Mouse (Mus musculus): ENCODE measurements around the gene Ncs1.

DNA sequence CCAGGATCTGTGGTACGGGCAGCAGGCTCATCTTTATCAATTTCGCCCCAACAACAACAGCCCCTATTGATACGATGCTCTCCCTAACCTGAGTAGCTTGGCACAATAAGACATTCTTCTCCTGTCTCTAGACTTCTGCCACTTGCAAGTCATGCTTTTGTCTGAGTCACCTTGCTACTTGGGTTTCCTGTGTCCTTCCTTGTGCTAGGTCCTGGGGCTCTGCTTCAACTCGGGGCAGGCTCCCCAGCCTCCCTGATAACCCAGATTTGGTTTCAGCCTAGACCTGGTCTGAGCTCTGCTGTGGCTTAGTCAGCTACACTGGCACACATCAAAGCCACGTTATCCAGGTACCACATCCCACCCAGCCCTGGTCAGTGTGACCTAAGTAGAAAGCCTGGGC, 24.0 kb upstream of the Ncs1 start:
- TF ChIP-seq CTCF (IDR thresholded peaks at IDR 0.05; ENCODE audit: control insufficient read depth, insufficient read depth, insufficient replicate concordance, low read depth, low read length) (no peak), POLR2A (IDR thresholded peaks at IDR 0.05; ENCODE audit: control insufficient read depth, low read depth, low read length) (no peak)

All from testis, adult 2 months (tissue).